Mouse (Mus musculus): ENCODE measurements around the gene Mst1.

Mst1 gene

GRCm38 (mm10) chr9:108099619-108100018 is 19.4 kb downstream of the Mst1 start:
- DNase-seq (ENCODE audit: low spot score), result no peak

DNA sequence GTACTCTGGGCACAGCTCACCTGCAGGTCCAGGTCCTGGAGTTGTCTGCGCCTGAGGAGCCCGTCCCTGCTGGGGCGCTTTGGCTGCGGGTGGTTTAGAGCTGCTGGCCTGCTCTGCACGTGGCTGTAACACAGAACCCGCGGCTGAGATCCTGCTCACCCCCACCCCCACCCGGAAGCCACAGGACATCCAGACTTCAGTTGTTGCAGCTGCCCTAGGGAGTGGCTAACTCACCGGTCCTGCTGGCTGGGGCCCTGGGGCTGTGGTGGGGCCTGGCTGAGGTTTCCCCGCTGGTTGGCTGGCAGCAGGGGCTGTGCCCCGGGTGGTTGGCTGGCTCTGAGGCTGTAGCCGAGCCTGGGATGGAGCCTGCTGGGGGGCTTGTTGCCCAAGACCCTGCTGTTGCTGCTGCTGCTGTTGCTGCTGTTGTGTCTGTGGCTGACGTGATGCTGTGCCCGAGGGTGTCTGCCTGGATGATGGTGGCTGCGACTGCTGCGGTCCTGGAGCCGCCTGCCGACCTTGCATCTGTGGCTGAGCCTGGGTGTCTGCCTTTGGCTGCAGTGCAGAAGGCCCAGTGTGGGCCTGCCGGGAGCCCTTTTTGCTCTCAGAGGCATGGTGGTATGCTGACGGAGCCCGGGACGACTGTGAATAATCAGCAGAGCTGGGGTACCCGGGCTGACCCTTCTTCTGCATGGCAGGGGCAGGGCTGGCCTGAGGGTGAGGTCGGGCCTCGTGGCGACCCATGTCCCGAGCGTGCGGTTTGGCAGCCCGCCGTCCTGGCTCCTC is 24.7 kb downstream of the Mst1 start:
- DNase-seq (ENCODE audit: low spot score), result no peak

GRCm38 (mm10) chr9:108105549-108105863 is 25.3 kb downstream of the Mst1 start:
- no peak for DNase-seq (ENCODE audit: low spot score)

GRCm38 (mm10) chr9:108106090-108106489 is 25.9 kb downstream of the Mst1 start:
- no peak for DNase-seq (ENCODE audit: low spot score)

DNA sequence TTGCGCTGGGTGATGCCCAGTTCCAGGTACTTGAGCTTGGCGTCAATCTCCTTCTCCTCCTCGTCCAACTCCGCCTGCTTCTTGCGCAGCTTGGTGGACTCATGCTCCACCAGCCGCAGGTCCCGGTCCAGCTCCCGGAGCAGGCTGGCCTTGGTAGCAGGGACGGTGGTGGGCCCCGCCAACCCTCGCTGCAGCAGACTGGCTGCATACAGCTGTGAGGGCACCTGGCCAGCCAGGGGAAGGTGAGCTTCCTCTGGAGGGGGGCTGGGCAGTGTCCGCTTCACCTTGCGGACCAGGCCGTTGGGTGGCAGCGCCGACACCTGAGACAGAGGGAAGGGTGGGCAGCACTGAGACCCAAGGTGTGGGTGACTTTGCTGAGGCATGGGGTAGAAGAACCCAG is 27.6 kb downstream of the Mst1 start:
- DNase-seq (ENCODE audit: low spot score), result no peak

DNA sequence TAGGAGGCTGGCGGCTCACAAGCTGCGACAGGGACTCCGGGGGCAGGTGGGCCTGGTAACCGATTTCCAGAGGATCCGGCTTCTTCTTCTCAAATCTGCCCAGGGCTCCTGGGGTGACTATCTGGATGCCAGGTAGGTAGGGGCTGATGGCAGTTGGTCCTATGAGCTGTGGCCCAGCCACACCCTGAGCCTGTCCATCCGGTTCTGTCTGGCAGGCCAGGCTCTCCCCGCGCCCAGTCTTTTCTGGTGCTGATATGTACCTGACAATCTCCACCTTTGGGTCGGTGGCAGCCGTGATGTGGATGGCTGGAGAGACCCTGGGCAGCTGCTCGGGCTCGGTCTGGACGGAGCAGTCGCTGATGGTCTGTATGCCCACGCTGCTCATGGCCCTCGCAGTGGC is 29.9 kb downstream of the Mst1 start:
- no peak for DNase-seq (ENCODE audit: low spot score)

DNA sequence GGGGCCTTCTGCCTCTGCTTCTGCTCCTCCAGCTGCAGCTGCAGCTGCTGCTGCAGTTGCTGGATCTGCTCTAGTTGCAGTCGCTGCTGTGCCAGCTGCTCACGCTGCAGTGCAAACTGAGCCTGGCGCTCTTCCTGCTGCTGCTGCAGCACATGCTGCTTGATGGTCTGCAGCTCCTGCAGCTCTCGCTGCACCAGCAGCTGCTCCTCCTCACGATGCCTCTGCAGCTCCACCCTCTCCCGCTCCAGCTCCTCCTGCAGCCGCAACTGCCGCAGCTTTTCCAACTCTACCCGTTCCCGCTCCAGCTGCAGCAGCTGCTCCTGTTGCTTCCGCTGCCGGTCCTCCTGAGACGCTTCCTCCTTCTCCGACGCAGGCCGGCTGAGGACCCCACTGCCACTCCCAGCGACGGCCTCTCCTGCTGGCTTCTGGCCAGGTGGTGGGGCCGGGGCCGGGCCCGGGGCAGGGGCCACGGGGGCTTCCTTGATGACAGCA is 30.9 kb downstream of the Mst1 start:
- DNase-seq (ENCODE audit: low spot score), result no peak

DNA sequence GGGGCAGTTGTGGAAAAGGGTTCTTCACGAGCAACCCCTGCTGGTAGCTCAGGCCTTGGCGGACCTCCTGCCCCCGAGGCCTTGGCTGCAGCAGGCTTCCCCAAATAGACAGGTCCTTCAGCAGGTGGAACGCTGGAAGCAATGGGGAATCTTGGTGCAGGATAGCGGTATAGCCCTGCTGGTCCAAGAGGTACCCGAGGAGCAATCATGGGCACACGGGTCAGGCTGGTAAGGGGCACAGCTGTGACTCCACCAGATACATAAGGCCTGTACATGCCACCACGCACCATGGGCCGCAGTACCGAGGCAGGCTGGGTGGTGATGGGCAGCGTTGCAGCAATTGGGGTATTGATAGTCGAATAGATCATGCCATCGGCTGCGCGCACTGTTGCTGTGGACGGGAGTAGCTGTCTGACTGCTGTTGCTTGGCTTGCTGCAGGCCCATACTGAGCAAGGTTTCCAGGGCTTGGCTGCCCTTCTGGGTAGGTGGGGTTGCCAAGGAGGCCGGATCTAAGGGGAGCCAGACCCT is 31.4 kb downstream of the Mst1 start:
- DNase-seq (ENCODE audit: low spot score), result no peak

DNA sequence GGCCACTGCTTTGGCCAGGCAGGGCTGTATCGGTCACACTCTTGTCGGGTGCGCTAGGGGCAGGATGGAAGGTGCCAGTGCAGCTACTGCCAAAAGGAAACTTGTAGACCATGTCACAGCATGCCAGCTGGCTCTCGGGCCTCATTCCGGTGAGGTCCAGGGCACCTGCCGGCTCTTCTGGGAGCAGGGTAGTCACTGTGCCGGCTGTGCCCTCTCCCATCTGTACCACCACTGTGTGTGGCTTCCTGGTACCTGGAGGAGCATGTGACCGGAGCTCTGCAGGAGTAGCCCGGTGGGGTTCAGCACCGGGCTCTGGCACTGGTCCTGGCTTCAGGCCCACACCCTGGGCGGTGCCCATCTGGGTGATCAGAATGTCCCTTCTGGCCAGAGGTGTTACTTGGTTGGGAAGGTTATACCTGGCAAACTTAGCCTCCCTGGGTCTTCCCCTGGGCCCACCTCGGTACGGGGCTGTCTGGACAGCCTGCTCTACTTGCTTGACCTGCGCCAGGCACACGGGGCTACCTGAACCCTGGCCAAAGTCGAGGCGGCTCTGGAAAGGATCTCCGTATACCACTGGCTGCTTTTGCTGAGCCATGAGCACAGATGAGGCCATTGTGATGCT is 32.6 kb downstream of the Mst1 start:
- no peak for DNase-seq (ENCODE audit: low spot score)

DNA sequence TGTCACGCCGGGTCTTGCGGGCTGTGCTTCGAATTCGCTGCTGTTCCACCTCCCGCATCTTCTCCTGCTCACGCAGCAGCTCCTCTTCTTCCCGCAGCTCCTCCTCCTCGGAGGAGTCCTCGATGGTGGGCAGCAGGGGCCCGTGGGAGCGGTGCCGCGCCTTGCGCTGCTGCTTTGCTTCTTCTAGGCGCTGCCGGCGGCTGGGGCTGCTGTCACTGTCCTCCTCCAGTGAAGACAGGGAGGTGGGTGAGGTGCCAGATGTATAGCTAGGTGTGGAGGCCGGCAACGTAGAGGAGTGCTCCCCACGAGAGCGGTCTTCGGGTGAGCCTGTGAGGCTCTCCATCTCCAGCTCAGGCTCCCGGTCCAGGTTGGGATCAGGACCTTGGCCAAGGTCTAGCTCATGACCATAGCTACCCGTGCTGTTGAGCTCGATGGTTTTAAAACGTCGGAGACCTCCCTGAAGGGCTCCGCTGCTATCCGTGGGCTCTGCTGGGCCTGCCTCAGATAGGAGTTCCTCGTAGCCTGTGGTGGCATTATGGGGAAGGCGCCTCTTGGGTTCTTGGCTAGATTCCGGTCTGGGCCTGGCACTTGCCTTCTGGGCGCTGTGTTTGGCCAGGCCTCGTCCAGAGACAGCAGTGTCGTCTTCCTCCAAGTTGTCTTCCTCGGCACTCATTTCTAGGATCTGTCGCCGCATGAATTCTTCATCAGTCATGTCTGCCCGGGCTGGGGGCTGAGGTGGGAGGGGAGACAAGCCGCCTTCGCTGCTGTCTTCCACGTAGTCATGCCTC is 35.2 kb downstream of the Mst1 start:
- no peak for DNase-seq (ENCODE audit: low spot score)

GRCm38 (mm10) chr9:108117143-108117542 is 36.9 kb downstream of the Mst1 start:
- DNase-seq (ENCODE audit: low spot score), result no peak

DNA sequence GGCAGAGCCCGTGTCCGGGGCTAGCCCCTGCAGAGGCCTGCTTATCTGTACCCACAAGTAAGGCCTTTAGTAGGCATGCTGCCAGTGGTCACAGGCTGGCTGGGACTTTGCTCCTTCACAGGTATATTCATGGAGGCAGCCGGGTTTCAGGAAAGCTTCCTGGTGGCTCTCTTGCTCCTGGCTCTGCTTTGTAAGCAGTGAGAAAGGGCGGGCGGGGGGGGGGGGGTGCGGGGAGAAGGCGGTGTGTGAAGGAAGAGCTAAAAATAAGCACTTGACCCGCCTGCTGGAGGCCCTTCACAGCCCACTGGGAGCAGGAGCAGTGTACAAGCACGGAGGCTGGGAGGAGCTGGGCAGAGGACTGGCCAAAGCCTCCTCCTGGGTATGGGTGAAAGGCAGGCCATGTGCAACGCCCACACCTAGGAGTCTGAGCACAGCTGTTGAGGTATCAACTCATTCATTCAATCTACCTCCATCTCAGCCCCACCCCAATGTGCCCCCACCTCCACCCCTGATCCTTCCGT is 39.7 kb downstream of the Mst1 start:
- DNase-seq (ENCODE audit: low spot score), result no peak

- DNase-seq (ENCODE audit: low spot score), result no peak
Observed at GRCm38 (mm10) chr9:108120671-108121070, 40.4 kb downstream of the Mst1 start.

DNA sequence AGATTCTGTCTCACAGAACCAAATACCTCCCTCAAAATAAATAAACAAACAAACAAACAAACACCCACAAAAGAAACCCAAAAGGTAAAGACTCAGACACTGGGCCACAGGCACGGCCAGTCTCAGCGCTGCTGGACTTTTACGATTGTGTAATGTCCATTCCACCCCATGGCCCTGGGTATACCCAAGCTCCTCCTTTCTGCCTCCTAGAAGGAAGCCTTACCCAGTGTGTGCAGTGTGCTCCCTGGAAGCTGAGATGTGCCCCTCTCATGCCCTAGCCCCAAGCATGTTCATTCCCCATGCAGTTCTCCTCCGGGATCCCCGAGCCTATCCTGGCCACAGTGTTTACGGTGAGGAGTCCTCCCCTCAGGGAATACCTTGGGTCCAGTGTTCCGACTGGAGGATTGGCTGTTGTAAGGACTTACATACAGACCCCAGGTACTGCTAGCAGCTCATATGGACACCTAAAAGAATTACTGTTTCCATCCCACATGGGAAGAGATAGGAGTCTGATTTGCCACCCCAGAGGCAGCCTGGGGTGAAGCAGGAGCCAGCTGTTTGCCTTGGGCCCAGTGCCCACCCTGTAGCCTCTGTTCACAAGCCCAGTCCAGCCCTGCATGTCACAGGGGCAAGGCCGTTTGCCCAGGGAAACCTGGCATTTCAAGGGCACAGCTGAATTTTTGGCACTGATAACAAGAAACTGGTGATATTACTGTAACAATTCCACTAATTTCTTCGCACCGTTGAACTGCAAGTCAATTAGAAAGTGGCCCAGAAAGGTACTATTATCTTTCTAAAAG is 41.1 kb downstream of the Mst1 start:
- DNase-seq (ENCODE audit: low spot score), result no peak

DNA sequence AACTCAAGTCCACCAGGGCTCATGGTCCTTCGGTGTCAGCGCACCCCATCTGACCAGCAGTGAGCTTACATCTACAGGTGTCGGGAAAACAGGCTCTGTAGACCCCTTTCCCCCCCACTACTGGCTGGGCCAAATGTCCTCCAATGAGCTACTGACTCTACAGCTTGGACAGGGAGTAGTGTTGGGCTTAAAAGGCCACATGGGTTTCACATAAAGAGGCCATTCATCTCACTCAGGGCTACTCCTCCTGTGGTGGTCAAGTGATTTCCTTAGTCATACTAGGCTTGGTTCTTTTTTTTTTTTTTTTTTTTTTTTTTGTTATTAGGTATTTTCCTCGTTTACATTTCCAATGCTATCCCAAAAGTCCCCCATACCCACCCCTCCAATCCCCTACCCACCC is 43.7 kb downstream of the Mst1 start:
- DNase-seq (ENCODE audit: low spot score), result no peak

GRCm38 (mm10) chr9:108125731-108126130 is 45.5 kb downstream of the Mst1 start:
- DNase-seq (ENCODE audit: low spot score), result no peak

DNA sequence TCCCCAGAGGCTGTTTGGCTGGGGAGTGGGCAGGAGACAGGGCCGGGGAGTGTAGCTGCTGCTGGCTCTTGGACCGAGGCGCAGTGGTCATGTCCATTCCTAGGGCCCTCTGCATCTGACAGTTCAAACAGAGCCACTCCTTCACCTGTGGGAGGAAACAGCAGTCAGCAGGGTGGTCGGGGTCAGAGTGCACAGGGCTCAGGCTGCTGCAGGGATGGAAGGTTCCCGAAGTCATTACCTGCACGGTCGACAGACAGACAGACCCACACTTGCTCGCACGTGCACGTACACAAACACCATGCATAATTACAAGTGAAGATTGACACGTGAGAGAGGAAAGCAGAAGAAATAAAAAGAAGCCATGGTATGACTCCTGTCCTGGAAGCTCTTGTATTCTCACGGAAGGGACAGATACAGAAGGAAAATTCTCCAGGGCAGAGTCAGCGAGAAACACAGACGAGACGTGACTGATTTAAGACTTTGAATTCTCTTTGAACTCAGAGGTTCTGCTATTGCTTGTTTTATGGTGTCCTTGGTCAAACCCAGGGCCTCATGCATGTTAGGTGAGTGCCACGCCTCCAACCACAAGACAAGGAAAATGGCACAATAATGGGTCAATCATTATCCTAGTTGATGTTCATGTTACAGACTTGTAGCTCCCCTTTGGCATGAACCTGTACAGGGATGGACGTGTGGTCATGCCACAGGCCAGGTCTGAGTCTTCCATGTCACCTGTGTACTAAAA is 46.4 kb downstream of the Mst1 start:
- DNase-seq (ENCODE audit: low spot score), result no peak

- DNase-seq (ENCODE audit: low spot score), result no peak
Observed at GRCm38 (mm10) chr9:108128248-108128647, 48.0 kb downstream of the Mst1 start.

DNA sequence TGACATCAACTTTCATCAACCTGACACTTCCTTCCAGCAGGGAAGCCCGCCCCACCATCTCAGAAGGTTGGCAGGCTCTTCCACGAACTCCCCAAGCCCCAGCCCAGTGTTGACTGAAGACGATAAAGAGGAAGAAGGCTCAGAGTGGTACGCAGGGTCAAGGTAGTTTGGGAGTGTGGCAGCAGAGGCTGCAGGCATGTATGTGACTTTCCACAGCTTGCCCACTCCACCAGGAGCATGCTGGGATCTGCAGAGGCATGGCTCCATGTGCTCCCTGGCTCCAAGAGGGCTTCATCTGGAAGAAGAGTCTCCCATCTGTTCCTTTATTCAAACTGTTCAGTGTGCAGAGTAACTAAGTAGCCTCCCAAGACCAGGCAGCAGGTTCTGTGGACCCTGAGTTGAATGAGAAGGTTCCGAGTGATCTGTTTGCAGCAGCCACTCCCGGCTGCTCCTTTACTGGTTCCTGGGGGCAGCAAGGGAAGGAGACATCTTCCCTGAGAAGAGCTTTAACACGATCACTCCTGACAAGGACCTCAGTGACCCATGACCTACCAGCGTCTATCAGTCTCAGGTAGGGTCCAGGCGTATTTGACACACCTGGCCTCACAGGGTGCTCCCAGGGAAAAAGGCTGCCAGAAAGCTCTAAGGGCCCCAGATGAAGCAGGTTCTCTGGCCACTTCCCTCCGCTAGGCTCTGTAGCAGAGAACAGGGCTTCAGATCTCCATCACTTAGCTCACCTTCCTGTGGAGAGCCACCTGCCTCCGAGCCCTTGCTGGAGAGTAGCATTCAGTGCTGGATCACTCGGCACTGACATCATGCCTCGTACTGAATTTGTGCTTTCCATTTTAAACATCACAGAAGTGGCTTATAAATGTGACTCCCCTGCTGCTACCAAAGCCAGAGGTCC is 49.1 kb downstream of the Mst1 start:
- no peak for DNase-seq (ENCODE audit: low spot score)

DNA sequence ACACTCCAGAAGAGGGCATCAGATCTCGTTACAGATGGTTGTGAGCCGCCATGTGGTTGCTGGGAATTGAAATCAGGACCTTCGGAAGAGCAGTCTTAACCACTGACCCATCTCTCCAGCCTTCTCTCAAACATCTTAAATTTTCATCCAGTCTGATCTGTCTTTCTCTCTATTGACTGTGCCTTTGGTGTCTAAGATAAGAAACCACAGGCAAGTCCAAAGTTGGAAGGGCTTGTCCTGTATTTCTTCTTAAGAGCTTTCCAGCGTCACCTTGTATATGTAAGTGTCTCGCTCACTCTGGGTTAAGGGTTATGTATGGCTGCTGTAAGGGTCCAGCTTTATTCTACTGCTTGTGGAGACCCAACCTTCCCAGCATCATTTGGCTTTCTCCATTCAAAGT is 51.3 kb downstream of the Mst1 start:
- no peak for DNase-seq (ENCODE audit: low spot score)

All from c-Kit-positive CD71-positive TER-119-positive erythroid progenitor cells, embryonic 14.5 days (primary cell).